Comparison of ENCODE assay signal across 8 mouse cellular contexts in genomic region chr1:182087753-182088633, GRCm38 (mm10). TPM values are rescaled to one million over a fixed set of nuclear protein-coding genes. Genes with fewer than 3 reads are reported as not detected.
DNase-seq lines count a peak whose midpoint lies in the region; ATAC-seq and TF ChIP-seq lines count a peak whose summit lies in the region.

No protein-coding gene starts in this region.

- H3K9ac ChIP-seq in hindbrain, embryonic 12.5 days = 0 out of 2 replicates have a peak overlapping the region, but pooled peaks have one; percentile 2
- H3K9ac ChIP-seq in hindbrain, embryonic 16.5 days (ENCODE audit: low read depth, low read length) = no peak overlapping the region
- H3K9ac ChIP-seq in ES-E14 (ENCODE audit: insufficient read depth, low read depth, low read length, poor library complexity, severe bottlenecking) = no peak overlapping the region
- H3K9ac ChIP-seq in embryonic facial prominence, embryonic 13.5 days = no peak overlapping the region
- no peak overlapping the region for H3K9ac ChIP-seq in lung, embryonic 14.5 days

- H3K27me3 ChIP-seq in hindbrain, embryonic 12.5 days = no peaks in the 10 kb centered on the region
- H3K27me3 ChIP-seq in hindbrain, embryonic 16.5 days (replicated peaks; ENCODE audit: control insufficient read depth, insufficient read depth, low read length) = no peaks in the 10 kb centered on the region
- no peaks in the 10 kb centered on the region for H3K27me3 ChIP-seq in embryonic facial prominence, embryonic 13.5 days
- no peaks in the 10 kb centered on the region for H3K27me3 ChIP-seq in lung, embryonic 14.5 days (ENCODE audit: insufficient read depth, low read length)

- no peaks in the 10 kb centered on the region for H3K9me3 ChIP-seq in hindbrain, embryonic 12.5 days (replicated peaks)
- H3K9me3 ChIP-seq in hindbrain, embryonic 16.5 days (ENCODE audit: control insufficient read depth, low read length) = no peaks in the 10 kb centered on the region
- no peaks in the 10 kb centered on the region for H3K9me3 ChIP-seq in ES-E14 (ENCODE audit: control insufficient read depth, insufficient read depth, low read depth, low read length)
- H3K9me3 ChIP-seq in embryonic facial prominence, embryonic 13.5 days = no peaks in the 10 kb centered on the region
- no peaks in the 10 kb centered on the region for H3K9me3 ChIP-seq in lung, embryonic 14.5 days (ENCODE audit: low read depth, low read length)

- 85% methylated on average over 14 of the region's 14 CpGs for WGBS in hindbrain, embryonic 12.5 days
- 83% methylated on average over 14 of the region's 14 CpGs for WGBS in hindbrain, embryonic 16.5 days
- 76% methylated on average over 14 of the region's 14 CpGs for WGBS in embryonic facial prominence, embryonic 13.5 days
- WGBS in lung, embryonic 14.5 days = 77% methylated on average over 14 of the region's 14 CpGs

- H3K27ac ChIP-seq in hindbrain, embryonic 12.5 days = peak overlapping the region; percentile 35; the same call in 1 of the 2 replicates
- no peak overlapping the region; the same call in 1 of the 2 replicates for H3K27ac ChIP-seq in hindbrain, embryonic 16.5 days (ENCODE audit: low read depth, low read length)
- peak overlapping the region; percentile 12; the same call in 1 of the 2 replicates for H3K27ac ChIP-seq in ES-E14 (ENCODE audit: insufficient read depth, low read depth, low read length, poor library complexity, severe bottlenecking)
- H3K27ac ChIP-seq in embryonic facial prominence, embryonic 13.5 days = 0 out of 2 replicates have a peak overlapping the region, but pooled peaks have one; percentile 76
- H3K27ac ChIP-seq in lung, embryonic 14.5 days (ENCODE audit: low read depth) = no peak overlapping the region; the same call in 1 of the 2 replicates

- no peak overlapping the region for H3K4me3 ChIP-seq in hindbrain, embryonic 12.5 days
- no peak overlapping the region for H3K4me3 ChIP-seq in hindbrain, embryonic 16.5 days (ENCODE audit: low read length)
- H3K4me3 ChIP-seq in ES-E14 (ENCODE audit: insufficient read depth in 1 of 2, low read depth in 1 of 2, low read length in 2 of 2, poor library complexity in 1 of 2, severe bottlenecking in 1 of 2) = no peak overlapping the region
- no peak overlapping the region for H3K4me3 ChIP-seq in embryonic facial prominence, embryonic 13.5 days
- no peak overlapping the region for H3K4me3 ChIP-seq in lung, embryonic 14.5 days (ENCODE audit: low read depth, low read length)

- DNase-seq in ES-E14 (ENCODE audit: low read depth, low spot score) = no peak
- peak; percentile 48 for DNase-seq in lung, embryonic 14.5 days
- no peak for DNase-seq in ovary, postnatal 36 days (ENCODE audit: low spot score)
- DNase-seq in left cerebral cortex, postnatal 10 days (ENCODE audit: extremely low spot score in 1 of 2, low spot score in 2 of 2) = no peak

- in situ Hi-C loops in ES-E14 (cut with MboI; ENCODE audit: low sequenced_read_pairs in 2 of 2, unreplicated experiment in 2 of 2) = no loop called here

- ATAC-seq in hindbrain, embryonic 12.5 days (ENCODE audit: low FRiP score) = no peak
- no peak for ATAC-seq in hindbrain, embryonic 16.5 days
- ATAC-seq in embryonic facial prominence, embryonic 13.5 days (ENCODE audit: insufficient number of reproducible peaks, insufficient read depth, low FRiP score, low TSS enrichment, low read depth) = no peak
- ATAC-seq in lung, embryonic 14.5 days (ENCODE audit: insufficient read depth) = no peak
- no peak for ATAC-seq in erythroblast, adult 5-6 weeks (replicated peaks; ENCODE audit: low FRiP score, poor library complexity, severe bottlenecking)

- intact Hi-C loops in left cerebral cortex, postnatal 10 days (cut with DNase I) = no loop called here

- H3K36me3 ChIP-seq in hindbrain, embryonic 12.5 days = no peaks in the 10 kb centered on the region
- no peaks in the 10 kb centered on the region for H3K36me3 ChIP-seq in hindbrain, embryonic 16.5 days (ENCODE audit: control insufficient read depth, insufficient read depth, low read length)
- no peaks in the 10 kb centered on the region; the same call in 1 of the 2 replicates for H3K36me3 ChIP-seq in ES-E14 (ENCODE audit: control insufficient read depth, insufficient read depth, low read length, poor library complexity, severe bottlenecking)
- H3K36me3 ChIP-seq in embryonic facial prominence, embryonic 13.5 days = no peaks in the 10 kb centered on the region
- H3K36me3 ChIP-seq in lung, embryonic 14.5 days (ENCODE audit: insufficient read depth) = no peaks in the 10 kb centered on the region

- TF ChIP-seq CTCF in lung, embryonic 14.5 days (IDR thresholded peaks at IDR 0.05; ENCODE audit: low read depth) = no peak

- H3K4me1 ChIP-seq in hindbrain, embryonic 12.5 days = peaks cover 45% of the 10 kb centered on the region
- H3K4me1 ChIP-seq in hindbrain, embryonic 16.5 days (ENCODE audit: control insufficient read depth, insufficient read depth, low read depth, low read length) = peaks cover 25% of the 10 kb centered on the region
- H3K4me1 ChIP-seq in ES-E14 (ENCODE audit: control insufficient read depth in 2 of 2, insufficient read depth in 2 of 2, low read length in 2 of 2, poor library complexity in 1 of 2) = peaks cover 24 to 27% of the 10 kb centered on the region in 2 experiments
- peaks cover 58% of the 10 kb centered on the region for H3K4me1 ChIP-seq in embryonic facial prominence, embryonic 13.5 days
- peaks cover 27% of the 10 kb centered on the region for H3K4me1 ChIP-seq in lung, embryonic 14.5 days (ENCODE audit: insufficient read depth)

- H3K4me2 ChIP-seq in hindbrain, embryonic 12.5 days (replicated peaks) = no peak overlapping the region
- H3K4me2 ChIP-seq in hindbrain, embryonic 16.5 days (ENCODE audit: low read length) = no peak overlapping the region
- 0 out of 2 replicates have a peak overlapping the region, but pooled peaks have one; percentile 20 for H3K4me2 ChIP-seq in embryonic facial prominence, embryonic 13.5 days
- no peak overlapping the region for H3K4me2 ChIP-seq in lung, embryonic 14.5 days

TF ChIP-seq in ES-E14, 5 proteins besides CTCF, POLR2A, EP300 and RAD21:
- TF ChIP-seq CHD2 (IDR thresholded peaks at IDR 0.05; ENCODE audit: low read depth, low read length) (no peak), ZC3H11A (IDR thresholded peaks at IDR 0.05; ENCODE audit: borderline replicate concordance, low read depth, low read length) (no peak), HCFC1 (IDR thresholded peaks at IDR 0.05; ENCODE audit: borderline replicate concordance, insufficient read depth, low read length) (no peak), ZNF384 (IDR thresholded peaks at IDR 0.05; ENCODE audit: low read depth, low read length) (no peak), MAFK (IDR thresholded peaks at IDR 0.05; ENCODE audit: insufficient read depth, low read depth, low read length) (no peak)

RNA-seq across cellular contexts. Expression of gene Srp9, which starts 36.5 kb away (rescaled TPM):
- 158 and 167 TPM in 2 replicates for polyA plus RNA-seq in hindbrain, embryonic 12.5 days (2016; fragmentation: Nextera tagmentation; extraction: Ambion mirVana)
- polyA plus RNA-seq in hindbrain, embryonic 16.5 days (2015; fragmentation: Nextera tagmentation; extraction: Ambion mirVana) = 125 and 134 TPM in 2 replicates
- total RNA-seq in ES-E14 (2012; rRNA removed) = 51.3 and 86.7 TPM in 2 replicates
- 163 and 166 TPM in 2 replicates for polyA plus RNA-seq in embryonic facial prominence, embryonic 13.5 days (2015; fragmentation: Nextera tagmentation; extraction: Ambion mirVana)
- 141 and 153 TPM in 2 replicates for polyA plus RNA-seq in lung, embryonic 14.5 days (2014; fragmentation: Nextera tagmentation; extraction: Ambion mirVana)
- 10 to 100 TPM; 50.3 to 52.8 TPM for total RNA-seq in left cerebral cortex, postnatal 10 days (2021)
- 33.4 and 50.4 TPM in 2 replicates for total RNA-seq in erythroblast, adult 5-6 weeks (2015; ENCODE audit: low replicate concordance)
- 21.3 and 21.4 TPM in 2 replicates for total RNA-seq in erythroblast, adult 5-6 weeks (2017; ENCODE audit: low replicate concordance)

Comparison
In these comparisons a context has a peak if more than half of its experiments do, and no peak if none do; other contexts are left out.
1. H3K27ac ChIP-seq: peak in hindbrain, embryonic 12.5 days (single experiment), ES-E14 (single experiment) and embryonic facial prominence, embryonic 13.5 days (single experiment); none in hindbrain, embryonic 16.5 days (single experiment) and lung, embryonic 14.5 days (single experiment).